Mouse (Mus musculus) heart, adult 18-20 months (tissue): ENCODE data around the gene Etl4. TPM values are rescaled to one million over a fixed set of nuclear protein-coding genes. Genes with fewer than 3 reads are reported as not detected.
"Not testable (repeated sequence)": the region's sequence is repeated elsewhere in the genome, so short reads cannot be mapped to it uniquely, and the experiment has no call there.

Experiments used
- DNase-seq, 2 experiments: peaks; one replicate each; pipeline ENCODE4 v3.0.0; 2021 to 2022; ENCODE audit warnings: mixed read lengths in 1 of 2
- total RNA-seq, 2 experiments: library from RNA; stranded (reverse); gene quantifications; 2 replicates each; pipeline ENCODE4 v1.2.3; 2021

Etl4 gene
- total RNA-seq, 2 experiments from 2014 or later: 30.0 to 34.9 TPM

DNA sequence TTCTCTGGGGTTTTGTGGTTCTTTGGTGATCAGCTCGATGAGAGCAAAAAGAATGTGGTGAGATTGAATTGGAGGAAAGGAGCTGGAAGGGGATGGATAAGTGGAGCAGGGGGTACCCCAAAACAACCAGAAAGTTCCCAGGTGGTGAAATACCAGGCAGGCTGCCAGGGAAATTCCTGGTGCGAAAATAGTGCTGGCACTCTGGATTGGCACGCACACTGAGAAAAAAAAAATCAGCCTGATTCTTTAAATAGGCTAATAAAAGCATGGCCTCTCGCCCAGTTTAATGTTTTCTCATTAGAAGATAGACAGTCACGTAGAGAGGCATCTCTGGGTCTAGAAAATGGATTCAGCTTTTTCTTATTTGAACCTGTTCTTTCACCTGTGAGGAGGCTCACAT, 258.0 kb downstream of the Etl4 start:
- peak; percentile 76 to 84 for DNase-seq

DNA sequence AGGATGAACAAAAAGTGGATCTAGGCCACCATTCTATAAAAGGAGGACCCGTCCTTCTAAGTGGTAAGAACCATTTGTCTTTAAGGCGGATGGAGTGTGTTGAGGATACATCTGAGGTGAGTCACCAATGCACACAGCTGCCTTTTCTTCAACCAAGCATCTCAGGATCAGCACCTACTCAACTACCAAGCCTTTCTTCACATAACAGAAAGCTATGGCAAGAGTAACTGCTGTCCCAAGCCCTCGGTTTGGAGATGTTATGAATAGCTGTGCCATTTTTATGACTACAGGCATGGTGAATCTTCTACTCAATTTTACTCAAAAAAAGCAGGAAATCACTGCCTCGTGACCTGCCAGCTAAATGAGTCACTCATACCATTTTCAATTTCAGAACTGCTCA, 258.6 kb downstream of the Etl4 start:
- DNase-seq: no peak

DNA sequence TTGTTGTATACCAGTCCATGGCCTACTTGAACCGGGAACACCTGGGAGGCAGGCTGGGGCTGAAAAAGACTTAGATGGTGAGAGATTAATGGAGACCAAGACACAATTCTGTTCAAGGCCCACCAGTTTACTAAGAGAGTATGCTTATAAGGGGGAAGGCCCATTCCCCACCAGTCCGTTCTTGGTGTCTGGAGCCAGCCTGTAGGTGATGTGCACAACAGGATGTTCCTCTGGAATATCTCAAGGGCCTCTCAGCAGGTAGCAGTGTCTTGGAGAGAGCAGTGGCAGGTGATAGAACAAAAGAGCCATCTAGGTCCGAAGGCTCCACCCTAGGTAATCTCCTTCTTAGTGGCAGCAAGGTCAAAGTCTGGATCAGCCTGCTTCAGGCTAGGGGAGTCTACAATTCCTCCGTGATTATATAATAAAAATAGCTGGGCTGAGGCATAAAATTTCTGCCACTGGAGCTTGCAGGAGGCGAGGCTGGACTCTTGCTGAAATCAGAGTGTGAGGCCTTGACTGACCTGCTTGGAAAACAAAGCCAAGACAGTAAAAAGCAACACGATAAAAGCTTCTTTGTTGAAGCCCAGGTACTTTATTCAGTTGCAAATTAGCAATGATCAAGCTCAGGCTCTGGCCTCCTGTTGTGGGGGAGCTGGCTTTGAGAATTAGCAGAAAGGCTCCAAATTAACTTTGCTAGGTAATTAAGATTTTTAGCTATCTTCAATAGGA, 267.0 kb downstream of the Etl4 start:
- not testable (repeated sequence) for DNase-seq

- not testable (repeated sequence) for DNase-seq
Observed at GRCm38 (mm10) chr2:20177236-20177635, 267.7 kb downstream of the Etl4 start.

GRCm38 (mm10) chr2:20180561-20180960, 271.0 kb downstream of the Etl4 start:
- not testable (repeated sequence) for DNase-seq

DNA sequence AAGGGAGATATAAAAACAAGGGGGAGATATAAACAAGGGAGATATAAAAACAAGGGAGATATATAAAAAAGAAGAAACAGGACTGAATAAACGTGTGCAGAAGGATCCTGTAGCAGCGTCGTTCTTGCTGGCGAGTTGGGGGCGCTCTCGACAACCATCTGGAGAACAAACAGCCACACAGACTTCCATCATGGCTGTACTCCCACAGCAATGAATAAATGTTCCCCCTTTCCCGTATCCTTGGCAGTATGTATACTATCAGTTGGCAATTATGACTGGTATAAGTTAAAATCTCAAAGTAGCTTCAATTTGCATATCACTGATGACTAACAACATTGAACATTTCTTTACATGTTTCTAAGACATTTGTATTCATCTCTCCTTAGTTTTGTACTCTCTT, 277.6 kb downstream of the Etl4 start:
- not testable (repeated sequence) for DNase-seq

DNA sequence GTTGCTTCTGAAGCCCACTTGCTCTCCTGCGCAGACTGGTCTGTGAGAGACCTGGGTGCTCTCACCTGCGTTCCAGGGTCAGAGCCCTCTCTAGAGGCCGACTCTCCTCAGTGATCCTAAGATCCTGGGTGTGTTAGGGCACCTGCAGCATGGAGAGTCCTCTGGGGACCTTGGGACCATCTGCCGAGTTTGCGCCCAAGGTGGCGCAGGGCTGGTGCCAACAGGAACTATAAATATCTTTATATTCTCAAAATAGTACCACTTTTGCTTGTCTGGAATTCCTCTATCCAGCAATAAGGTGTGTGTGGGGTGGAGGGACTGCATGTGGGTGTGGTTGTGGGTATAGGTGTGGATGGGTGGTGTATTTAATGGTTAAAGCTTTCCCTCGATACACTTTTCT, 293.4 kb downstream of the Etl4 start:
- DNase-seq: peak; percentile 35 to 43

DNA sequence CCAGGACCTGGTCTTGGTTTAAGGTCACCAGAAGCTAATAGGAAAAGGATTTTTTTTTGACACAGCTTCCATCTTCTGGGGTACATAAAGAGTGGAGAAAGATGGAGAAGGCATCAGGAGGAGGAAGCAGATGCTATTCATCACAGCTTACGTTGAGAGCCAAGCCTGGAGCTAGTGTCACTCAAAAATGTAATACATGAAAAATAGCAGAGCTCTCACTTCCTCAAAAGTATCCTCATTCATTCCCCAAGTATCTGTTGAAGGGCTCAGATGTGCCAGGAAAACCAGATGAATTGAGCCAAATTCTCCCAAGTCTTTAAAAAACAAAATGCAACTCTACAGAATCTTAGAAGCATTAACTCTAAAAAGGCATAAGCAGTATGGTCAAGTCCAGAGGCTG, 297.1 kb downstream of the Etl4 start:
- DNase-seq: no peak

- peak in 1 of 2 experiments; percentile 33 for DNase-seq
Observed at GRCm38 (mm10) chr2:20208683-20209194, 299.2 kb downstream of the Etl4 start.

DNA sequence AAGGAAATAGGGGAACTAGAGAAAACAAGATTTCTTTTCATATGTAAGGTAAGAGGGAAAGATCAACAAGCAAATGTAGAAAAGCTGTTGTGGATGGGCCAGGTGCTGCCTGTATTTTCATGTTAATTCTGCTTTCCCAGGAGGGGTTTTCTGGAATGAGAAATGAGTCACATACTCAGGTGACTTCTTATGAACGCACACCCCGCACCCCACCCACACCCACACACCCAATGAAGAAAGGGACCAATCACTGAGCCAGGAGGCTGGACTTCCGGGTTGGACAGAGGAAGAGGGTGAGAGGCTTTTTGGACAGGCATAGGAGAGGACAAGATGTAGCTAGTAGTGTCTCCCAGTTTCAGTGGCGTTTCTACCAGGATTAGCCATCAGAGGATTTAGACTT, 299.8 kb downstream of the Etl4 start:
- no peak for DNase-seq

- no peak for DNase-seq
Observed at GRCm38 (mm10) chr2:20216275-20216674, 306.7 kb downstream of the Etl4 start.

- DNase-seq: no peak
Observed at GRCm38 (mm10) chr2:20216686-20217437, 307.3 kb downstream of the Etl4 start.

DNA sequence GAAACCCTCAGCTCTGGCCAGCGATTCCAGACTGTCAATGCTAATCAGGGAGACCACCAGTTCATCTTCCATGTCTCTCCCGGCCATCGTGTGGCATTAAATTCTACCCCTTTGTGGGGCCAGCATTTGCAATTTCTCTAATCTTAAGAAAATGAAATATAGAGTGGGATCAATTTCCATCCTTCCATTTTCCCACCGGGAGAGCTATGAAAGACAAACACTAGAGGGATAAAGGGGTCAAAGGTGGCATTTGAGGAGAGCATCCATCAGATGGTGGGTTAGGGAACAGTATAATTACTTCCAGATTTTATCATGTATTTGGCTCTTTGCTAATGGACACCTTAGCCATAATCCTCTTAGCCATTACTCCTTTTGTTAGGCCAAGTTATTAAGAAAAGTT, 321.8 kb downstream of the Etl4 start:
- no peak for DNase-seq

- no peak for DNase-seq
Observed at GRCm38 (mm10) chr2:20248043-20248664, 338.6 kb downstream of the Etl4 start.

GRCm38 (mm10) chr2:20249403-20249802, 339.8 kb downstream of the Etl4 start:
- peak; percentile 40 to 63 for DNase-seq

- DNase-seq: peak; percentile 14 to 69
Observed at GRCm38 (mm10) chr2:20276124-20276523, 366.5 kb downstream of the Etl4 start.

- DNase-seq: no peak
Observed at GRCm38 (mm10) chr2:20281903-20282302, 372.3 kb downstream of the Etl4 start.

GRCm38 (mm10) chr2:20284425-20284824, 374.8 kb downstream of the Etl4 start:
- DNase-seq: no peak

- no peak for DNase-seq
Observed at GRCm38 (mm10) chr2:20290982-20291740, 381.6 kb downstream of the Etl4 start.

- DNase-seq: no peak
Observed at GRCm38 (mm10) chr2:20291741-20292110, 382.1 kb downstream of the Etl4 start.

- no peak for DNase-seq
Observed at GRCm38 (mm10) chr2:20293336-20293735, 383.8 kb downstream of the Etl4 start.

DNA sequence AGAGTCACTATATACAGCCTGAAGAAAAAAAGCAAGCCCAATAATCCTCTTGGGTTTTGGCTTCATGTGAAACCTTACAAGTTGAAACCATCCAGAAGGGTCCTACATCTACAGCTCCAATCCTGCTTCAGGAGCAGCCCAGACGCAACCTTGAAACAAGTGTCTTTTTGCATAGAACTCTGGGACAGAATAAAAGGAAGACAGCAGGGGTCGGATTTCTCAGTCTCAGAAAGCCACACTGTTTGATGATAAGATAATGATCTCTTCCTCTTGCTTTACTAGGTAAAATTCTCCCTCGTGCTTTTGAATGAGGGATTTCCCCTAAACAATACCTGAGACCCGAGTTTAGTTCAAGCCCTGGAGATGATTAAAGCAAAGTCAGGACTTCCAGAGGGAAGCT, 385.0 kb downstream of the Etl4 start:
- DNase-seq: no peak
